Mouse (Mus musculus) embryo, embryonic 10.5 days (tissue): ENCODE measurements at regions not wholly inside any gene's neighbourhood (a gene's known extent, or its start where the extent isn't known, plus 50 kb on each side); places are given as distances from the start of the nearest gene placed in this dataset.
A peak's percentile ranks its signal among the peaks of the same experiment; 100 is the strongest.
"Not testable (repeated sequence)": the region's sequence is repeated elsewhere in the genome, so short reads cannot be mapped to it uniquely, and the experiment has no call there.

ENCODE experiments used
- DNase-seq: peaks from one replicate; pipeline ENCODE4 v3.0.0-alpha.2; 2015; ENCODE audit warnings: low spot score

DNA sequence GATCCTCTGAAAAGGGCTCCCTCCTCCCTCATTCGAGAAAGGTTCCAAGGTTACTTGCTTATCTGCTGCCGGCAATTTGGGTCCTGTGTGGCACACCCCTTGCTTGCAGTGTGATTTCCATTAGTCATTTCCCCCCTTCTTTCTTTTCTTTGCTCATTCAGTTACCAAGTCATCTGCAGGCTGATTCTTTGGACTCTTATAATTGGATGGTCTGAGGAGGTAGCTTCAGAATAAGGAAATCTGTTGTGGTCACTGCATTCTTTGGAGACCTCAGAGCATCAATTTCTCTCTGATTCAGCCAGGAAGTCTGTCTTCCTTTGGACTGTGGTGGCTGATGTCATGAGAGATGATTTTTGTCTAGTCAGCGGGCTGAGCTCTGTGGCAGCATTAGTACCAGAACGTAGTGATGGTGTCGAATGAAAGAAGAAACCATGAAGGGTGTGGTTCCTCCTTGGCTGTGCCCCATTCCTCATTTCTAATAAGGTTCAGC lies 91.4 kb upstream of the Mdm1 start:
- no peak for DNase-seq

DNA sequence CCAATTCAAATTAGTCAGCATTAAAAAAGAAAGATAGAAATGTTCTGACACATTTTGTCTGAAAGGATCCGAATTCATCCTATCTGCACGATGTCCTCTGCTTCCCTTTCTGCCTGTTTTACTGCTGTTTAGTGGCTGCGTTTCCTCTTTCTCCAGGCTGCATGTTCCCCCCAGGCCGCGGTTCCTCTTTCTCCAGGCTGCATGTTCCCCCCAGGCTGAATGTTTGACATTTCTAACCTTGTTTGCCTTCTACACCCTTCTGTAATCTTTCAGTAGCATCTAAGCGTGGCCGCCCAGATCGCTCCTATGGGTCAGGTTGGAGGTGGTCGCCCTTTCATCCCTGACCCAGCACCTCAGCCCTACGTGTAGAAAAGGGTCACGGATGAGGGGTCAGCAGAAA lies 89.6 kb upstream of the Mdm1 start:
- DNase-seq = no peak

DNA sequence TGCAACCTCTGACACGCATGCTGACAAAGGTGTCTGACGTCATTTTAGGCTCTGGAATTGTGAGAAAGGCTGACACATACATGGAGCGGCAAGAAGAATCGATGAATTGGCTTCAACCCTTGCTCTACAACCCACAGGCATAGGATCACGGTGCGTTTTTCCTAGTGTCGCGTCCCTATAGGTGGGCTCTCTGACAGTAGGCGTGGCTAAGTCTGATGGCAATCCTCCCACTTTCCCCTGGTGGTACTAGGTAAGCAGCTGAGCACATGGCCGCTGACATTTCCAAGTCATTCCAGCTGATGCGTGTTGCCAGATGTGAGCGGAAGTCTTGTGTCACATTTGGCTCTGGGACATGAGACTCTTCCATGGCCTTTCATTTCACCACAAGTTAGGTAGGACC lies 89.1 kb upstream of the Mdm1 start:
- DNase-seq = no peak

DNA sequence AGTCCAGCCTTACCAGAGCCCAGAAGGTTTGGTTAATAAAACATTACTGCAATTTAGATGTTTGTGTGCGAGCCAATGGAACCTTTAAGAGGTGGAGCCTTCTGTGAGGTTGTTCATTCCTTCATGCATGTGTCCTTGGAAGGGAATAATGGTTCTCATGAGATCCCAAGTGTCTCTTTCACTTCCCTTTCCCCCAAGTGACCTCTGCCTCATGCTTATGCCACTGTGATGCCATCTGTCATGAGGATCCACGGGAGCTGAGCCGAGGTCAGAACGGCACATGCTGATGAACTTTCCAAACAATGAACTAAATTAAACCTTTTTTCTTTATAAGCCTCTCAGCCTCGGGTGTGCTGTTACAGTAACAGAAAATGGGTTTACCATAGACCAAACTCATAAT lies 88.6 kb upstream of the Mdm1 start:
- no peak for DNase-seq

DNA sequence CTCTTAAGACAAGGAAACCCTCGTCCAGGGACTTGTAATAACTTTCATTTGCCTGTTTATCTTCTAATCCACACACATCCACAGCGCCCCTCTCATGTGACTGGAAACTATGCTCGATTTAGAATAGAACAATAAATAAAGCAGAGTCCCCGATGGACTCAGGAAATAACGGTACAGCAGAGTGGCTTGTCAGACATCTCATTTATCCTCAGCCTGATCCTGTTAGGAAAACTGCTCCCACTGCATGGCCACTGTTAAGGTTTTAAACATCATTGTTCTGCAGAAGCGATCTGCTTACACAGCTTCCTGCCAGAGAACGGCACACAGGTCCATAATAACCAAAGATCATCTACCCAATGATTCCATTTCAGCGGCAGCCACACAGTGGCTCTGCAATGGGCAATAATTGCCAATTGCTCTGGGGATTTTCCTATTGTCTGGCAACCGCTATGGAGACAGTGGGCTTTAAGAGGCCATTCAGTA lies 84.8 kb upstream of the Mdm1 start:
- DNase-seq = peak; percentile 12

DNA sequence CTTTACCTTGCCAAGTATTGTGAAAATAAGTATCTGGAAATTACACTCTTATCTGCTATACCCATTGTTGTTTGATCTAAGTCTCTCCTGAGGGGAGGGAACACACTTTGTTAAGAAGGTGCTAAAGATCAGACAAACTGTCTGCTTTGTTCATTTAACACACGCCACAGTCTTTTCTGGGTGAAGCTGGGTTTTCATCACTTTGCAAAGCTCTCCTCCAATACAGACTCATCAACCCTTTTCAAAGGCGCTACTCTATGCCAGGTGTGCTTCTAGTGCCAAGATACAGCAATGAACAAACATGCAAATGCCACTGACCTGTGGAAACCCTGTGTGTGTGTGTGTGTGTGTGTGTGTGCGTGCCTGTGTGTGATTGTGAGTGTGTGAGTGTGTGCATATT lies 84.1 kb upstream of the Mdm1 start:
- no peak for DNase-seq

DNA sequence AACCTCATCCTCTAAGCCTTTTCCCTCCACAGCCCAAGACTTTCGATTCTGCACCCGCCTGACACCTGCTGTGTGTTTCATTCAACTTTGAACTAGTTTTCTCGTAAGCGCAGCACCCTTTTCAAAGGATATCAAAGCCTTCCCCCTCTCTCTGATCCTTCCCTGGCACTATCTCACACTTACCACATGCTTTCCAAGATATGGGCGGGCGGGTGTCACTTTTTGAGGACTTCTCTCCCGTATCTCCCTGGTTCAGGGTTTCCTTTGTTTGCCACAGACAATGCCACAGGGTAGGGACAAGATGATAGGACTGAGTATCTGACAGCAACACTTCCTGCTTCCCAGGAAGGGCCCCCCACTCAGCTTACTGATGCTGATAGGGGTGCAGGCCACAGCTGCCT lies 76.8 kb upstream of the Mdm1 start:
- DNase-seq = no peak

DNA sequence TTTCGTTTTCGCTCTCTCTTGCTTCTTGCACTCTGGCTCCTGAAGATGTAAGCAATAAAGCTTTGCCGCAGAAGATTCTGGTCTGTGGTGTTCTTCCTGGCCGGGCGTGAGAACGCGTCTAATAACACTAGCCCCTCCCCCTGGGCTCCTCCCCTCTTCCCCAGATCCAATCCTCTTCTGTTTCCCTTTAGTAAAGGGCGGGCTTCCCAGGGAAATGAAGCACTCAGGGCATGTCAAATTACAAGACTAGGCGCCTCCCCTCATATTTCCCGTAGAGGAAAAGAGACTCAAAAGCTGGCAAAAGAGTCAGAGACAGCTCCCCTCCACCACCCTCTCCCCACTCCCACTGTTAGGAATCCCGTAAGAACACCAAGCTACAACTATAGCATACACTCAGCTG lies 65.3 kb upstream of the Mdm1 start:
- not testable (repeated sequence) for DNase-seq

DNA sequence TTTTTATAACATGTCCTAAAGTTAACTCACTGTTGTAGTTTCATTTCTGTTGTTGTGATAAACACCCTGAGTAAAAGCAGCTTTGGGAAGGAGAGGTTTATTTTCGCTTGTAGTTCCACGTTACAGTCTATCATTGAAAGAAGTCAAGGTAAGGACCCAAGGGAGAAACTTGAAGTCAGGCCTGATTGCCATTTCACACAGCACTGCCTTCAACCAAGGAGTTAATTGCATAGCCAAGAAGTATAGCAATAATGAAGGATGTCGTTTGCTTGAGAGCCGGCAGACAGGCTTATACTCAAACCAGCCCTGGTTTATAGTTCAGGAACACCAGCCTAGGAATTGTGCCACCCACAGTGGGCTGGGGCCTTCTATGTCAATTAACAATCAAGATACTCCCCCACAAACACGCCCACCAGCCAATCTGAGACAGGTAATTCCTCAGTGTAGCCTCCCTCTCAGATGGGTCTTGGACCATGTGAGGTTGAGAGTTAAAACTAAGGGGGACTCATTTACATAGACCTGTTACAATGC lies 59.9 kb upstream of the Mdm1 start:
- DNase-seq = no peak

DNA sequence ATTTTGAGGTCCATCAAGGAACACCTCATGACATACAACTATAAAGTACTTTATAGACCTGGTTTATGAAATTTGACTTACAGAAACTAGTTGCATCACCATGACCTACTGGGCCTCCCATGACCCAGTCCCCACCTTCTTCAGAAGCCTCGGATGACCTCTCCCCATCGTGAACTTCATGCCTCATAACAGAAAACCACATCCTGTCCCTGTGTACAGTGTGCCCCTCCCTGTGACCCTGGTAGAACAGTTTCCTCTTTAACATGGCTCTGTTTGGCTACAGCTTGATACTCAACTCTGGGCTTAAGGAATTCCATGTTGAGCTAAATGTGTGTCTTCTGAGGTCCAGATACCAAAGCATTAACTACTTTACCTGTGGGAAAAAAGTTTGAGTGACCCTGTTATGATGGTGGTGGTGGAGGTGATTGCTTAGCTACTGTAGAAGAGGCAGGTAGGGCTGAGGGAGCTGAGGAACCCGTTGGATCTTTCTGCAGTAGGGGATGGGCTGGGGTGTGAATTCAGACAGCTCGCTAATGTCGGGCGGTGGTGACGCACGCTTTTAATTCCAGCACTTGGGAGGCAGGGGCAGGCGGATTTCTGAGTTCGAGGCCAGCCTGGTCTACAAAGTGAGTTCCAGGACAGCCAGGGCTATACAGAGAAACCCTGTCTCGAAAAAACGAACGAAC lies 58.4 kb upstream of the Mdm1 start:
- DNase-seq = no peak

DNA sequence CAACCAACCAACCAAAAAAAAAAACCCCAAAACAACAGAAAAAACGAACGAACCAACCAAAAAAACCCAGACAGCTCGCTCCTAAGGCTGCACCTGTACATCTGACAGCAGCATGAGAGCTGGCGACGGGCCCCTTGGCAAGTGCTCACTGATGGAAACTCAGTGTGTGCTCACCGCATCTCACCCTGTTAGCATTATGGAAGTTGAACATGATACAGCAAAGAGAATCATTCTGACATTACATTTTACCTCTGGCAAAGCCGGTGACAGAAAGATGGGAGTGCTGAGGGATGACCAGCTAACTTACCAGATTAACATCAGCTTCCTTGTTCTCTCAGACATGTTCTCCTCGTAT lies 57.9 kb upstream of the Mdm1 start:
- no peak for DNase-seq

DNA sequence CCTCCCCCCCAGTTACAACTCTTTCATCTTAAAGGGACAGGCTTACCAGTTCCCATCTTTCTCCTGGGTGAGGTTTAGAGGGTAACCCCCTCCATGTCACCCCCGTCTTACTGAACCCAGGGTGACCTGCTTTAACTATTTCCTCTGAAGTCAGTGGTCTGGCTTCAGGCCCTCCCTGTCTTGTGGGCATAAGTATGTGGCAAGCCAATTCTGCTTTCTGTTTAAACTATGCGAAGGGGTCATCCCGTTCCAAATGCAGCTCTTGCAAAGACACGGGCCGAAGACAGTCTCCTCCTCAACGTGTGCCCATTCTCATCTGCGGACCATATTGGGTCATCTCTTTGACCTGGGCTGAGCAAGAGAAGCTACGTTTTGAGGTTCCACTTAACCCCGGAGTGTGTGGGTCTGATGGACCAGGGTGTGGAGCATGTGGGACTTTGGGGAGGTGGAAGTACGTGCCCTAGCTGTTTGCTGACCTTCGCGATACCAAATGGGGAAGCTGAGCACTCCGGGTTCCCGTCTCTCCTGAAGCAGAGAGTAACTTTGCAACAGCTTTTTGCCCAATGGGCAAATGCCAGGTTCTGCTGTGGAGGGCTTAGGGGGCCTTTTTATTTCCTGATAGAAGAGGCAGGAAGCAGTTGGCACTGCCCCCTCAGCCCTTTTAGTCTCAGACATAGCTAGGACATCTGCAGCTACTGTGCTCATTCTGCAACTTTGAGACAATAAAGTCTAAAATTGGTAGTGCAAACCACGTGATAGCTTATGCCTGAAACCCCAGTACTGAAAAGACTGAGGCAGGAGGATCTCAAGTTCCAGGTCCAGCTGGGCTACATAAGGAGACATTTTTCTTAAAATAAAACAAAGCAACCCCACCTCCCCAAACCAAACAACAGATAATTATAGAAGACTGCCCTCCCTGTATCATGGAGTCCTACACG lies 56.3 kb upstream of the Mdm1 start:
- DNase-seq = no peak

DNA sequence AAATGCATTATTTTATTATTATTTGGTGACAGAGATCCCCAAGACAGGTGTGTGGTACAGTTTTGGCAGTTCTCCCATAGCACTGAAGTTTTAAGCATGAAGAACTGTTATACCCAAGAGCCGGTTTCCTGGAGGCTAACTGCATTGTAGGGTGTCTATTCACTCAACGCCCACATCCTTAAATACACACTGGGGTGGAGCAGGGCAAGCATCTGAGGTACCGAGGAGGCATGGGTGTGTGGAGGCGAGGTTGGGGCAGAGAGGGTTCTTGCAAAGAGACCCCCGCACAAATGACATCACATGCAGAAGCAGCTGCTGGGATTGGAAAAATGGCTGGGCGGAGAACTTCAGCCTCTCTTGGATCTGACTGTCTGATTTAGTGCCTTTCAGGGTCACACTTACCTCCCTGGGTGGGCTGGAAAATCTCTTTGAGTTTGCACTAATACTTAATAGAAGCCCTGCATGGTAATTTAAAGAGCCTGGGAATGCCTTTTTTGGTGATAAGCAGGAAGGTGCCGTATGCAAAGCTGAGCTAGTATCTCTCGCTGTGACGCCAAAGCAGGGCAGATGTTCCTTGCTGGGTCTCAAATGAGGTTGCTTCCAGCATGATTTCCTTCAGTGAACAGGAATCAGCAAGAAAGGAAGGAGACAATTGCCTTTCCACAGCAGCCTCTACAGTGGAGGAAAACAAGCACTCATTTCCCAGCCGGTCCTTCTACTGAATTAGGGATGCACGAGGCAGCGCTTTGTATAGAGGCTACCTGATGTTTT lies 53.9 kb upstream of the Mdm1 start:
- DNase-seq = peak; percentile 57

DNA sequence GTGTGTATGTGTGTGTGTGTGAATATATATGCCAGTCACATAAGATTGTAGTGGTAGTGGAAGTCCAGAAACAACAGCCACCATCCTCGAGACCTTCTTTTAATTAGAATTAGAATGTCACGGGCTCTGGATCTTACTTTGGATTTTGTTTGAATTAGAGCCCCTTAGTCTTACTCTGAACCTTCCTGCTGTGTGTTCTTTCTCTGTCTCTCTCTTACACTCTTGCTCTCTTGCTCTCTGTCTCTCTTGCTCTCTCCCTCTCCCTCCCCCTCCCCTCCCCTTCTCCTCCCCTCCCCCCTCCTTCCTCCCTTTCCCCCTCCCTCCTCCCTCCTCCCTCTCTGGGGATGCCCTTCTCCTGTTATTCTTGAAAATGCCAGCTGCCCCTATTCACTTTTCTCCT lies 53.1 kb upstream of the Mdm1 start:
- DNase-seq = no peak

DNA sequence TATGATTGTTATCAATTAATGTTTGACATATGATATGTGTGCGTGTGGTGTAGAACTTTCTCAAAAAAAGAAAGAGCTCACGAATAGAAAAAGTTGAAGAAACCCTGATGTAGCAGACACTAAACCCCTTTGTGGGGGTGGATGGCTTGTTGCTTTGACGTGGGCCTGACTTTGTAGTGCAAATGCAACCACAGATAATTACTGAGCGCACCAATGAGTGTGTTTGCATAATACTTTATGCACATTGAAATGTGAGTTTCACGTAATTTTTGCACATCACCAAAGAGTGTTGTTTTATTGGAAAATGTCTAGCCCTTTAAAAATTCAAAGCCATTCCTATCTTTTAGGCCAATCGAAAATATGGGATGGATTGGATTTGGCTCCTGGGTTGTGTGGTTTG lies 51.7 kb upstream of the Mdm1 start:
- DNase-seq = no peak

DNA sequence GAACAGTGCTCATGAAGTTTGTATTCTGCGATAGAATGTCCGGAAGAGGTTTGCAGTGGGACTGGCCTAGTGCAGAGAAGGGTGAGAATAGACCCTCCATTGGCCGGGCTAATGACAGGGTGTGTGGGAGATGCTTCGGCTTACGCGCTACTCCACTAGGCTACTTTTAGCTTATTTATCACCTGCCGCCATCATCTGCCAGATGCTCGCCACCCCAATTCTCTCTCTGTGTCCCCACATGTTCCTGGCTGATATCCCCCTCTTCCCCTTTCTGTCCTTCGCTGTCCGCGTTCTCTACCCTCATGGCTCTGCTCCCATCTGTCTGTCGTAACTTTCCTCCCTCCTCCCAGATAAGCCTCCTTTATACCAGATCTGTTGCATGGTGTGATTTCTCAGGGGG lies 50.1 kb upstream of the Mdm1 start:
- DNase-seq = no peak
